Mouse (Mus musculus): ENCODE measurements at regions not wholly inside any gene's neighbourhood (a gene's known extent, or its start where the extent isn't known, plus 50 kb on each side); places are given as distances from the start of the nearest gene placed in this dataset.
A peak's percentile ranks its signal among the peaks of the same experiment; 100 is the strongest.

DNA sequence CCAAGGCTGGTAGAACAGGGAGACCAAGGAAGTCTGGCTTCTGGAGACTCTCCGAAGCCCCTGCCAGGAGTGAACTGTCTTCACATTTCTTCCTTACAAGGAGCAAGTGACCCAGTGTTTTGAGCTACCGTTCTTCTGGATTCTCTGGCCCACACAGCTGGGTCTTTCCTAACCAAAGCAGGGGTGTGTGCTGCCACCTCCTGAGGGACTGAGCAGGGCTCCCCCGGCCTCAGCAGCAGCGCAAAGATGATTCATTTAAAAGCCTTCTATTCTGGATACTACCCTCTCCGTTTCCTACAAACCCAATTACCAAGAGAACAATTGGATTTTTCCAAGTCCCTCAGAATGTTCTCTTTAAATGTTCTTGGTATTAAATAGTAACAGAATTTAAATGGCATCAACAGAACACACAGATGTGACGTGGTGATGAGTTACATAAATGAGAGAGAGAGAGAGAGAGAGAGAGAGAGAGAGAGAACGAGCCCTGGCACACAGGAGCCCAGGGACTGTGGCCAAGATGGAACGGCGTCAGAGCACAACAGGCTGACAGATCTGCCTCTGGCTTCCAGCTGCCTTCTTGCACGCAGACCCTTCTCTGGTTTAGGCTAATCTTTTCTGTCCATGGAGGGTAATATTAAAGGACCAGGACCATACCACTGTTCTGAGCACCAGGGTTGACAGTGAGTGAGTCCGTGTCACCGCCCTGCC lies 191.6 kb downstream of the Agtpbp1 start:
- H3K9ac ChIP-seq (ENCODE audit: low read length) = no peak overlapping the region
- ATAC-seq (replicated peaks; ENCODE audit: extremely low read depth, insufficient read depth, low FRiP score) = no peak
- H3K4me3 ChIP-seq (ENCODE audit: low read length) = no peak overlapping the region
- no peaks in the 10 kb centered on the region for H3K9me3 ChIP-seq (replicated peaks; ENCODE audit: control insufficient read depth, low read length)
- 68% methylated on average over 12 of the region's 12 CpGs for WGBS
- H3K4me1 ChIP-seq (ENCODE audit: control insufficient read depth, insufficient read depth, low read length) = no peaks in the 10 kb centered on the region
- no peak overlapping the region for H3K27ac ChIP-seq (ENCODE audit: low read length)
- H3K36me3 ChIP-seq (ENCODE audit: control insufficient read depth, insufficient read depth) = no peaks in the 10 kb centered on the region
- H3K27me3 ChIP-seq (ENCODE audit: control insufficient read depth, insufficient read depth, low read length) = no peaks in the 10 kb centered on the region
- H3K4me2 ChIP-seq (ENCODE audit: low read depth, low read length) = no peak overlapping the region

GRCm38 (mm10) chr13:59392828-59393227 lies 192.2 kb downstream of the Agtpbp1 start:
- H3K9ac ChIP-seq (ENCODE audit: low read length) = no peak overlapping the region
- no peaks in the 10 kb centered on the region for H3K36me3 ChIP-seq (ENCODE audit: control insufficient read depth, insufficient read depth)
- no peaks in the 10 kb centered on the region for H3K4me1 ChIP-seq (ENCODE audit: control insufficient read depth, insufficient read depth, low read length)
- H3K27me3 ChIP-seq (ENCODE audit: control insufficient read depth, insufficient read depth, low read length) = no peaks in the 10 kb centered on the region
- no peaks in the 10 kb centered on the region for H3K9me3 ChIP-seq (replicated peaks; ENCODE audit: control insufficient read depth, low read length)
- no peak overlapping the region for H3K4me2 ChIP-seq (ENCODE audit: low read depth, low read length)
- H3K4me3 ChIP-seq (ENCODE audit: low read length) = no peak overlapping the region
- WGBS = 81% methylated on average over 4 of the region's 4 CpGs
- ATAC-seq (replicated peaks; ENCODE audit: extremely low read depth, insufficient read depth, low FRiP score) = no peak
- H3K27ac ChIP-seq (ENCODE audit: low read length) = no peak overlapping the region

GRCm38 (mm10) chr13:59387627-59388325 lies 197.3 kb downstream of the Agtpbp1 start:
- Histone ChIP-seq H3K9ac (ENCODE audit: low read length) (no peak overlapping the region), H3K27me3 (ENCODE audit: control insufficient read depth, insufficient read depth, low read length) (no peaks in the 10 kb centered on the region), H3K9me3 (replicated peaks; ENCODE audit: control insufficient read depth, low read length) (no peaks in the 10 kb centered on the region), H3K27ac (ENCODE audit: low read length) (no peak overlapping the region), H3K36me3 (ENCODE audit: control insufficient read depth, insufficient read depth) (no peaks in the 10 kb centered on the region), H3K4me2 (ENCODE audit: low read depth, low read length) (no peak overlapping the region), H3K4me3 (ENCODE audit: low read length) (no peak overlapping the region), H3K4me1 (ENCODE audit: control insufficient read depth, insufficient read depth, low read length) (no peaks in the 10 kb centered on the region)
- 83% methylated on average over 14 of the region's 14 CpGs for WGBS
- no peak for ATAC-seq (replicated peaks; ENCODE audit: extremely low read depth, insufficient read depth, low FRiP score)

DNA sequence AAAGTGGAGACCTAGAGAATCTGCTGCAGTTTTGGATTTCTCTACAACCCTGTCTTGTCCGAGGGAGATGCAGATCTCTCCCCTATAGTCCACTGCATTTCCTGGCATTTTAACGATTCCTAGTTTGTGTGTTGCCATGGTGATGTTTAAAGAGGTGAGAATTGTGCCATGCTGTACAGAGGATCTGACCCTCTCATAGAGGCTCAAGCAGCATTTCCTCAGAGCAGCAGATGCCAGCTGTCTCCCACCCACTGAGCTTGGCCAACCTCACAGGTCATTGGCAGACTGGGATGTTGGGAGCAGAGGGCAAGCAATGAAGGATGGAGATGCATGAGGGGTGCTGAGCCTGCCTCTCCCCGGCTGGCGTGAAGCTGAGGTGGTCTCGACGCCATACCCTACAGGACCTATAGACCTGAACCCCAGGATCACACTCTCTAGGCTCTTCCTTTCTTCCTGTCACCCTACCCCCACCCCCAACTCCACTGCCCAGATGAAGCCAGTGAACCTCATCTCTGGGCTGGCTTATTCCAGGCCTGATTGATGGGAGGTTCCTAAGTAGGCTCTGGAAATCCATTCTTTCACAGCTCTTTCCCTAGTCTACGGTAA lies 198.0 kb downstream of the Agtpbp1 start:
- no peaks in the 10 kb centered on the region for H3K27me3 ChIP-seq (ENCODE audit: control insufficient read depth, insufficient read depth, low read length)
- H3K27ac ChIP-seq (ENCODE audit: low read length) = no peak overlapping the region
- no peaks in the 10 kb centered on the region for H3K36me3 ChIP-seq (ENCODE audit: control insufficient read depth, insufficient read depth)
- WGBS = 76% methylated on average over 7 of the region's 7 CpGs
- H3K4me3 ChIP-seq (ENCODE audit: low read length) = no peak overlapping the region
- no peak overlapping the region for H3K9ac ChIP-seq (ENCODE audit: low read length)
- no peak overlapping the region for H3K4me2 ChIP-seq (ENCODE audit: low read depth, low read length)
- no peaks in the 10 kb centered on the region for H3K4me1 ChIP-seq (ENCODE audit: control insufficient read depth, insufficient read depth, low read length)
- no peak for ATAC-seq (replicated peaks; ENCODE audit: extremely low read depth, insufficient read depth, low FRiP score)
- no peaks in the 10 kb centered on the region for H3K9me3 ChIP-seq (replicated peaks; ENCODE audit: control insufficient read depth, low read length)

DNA sequence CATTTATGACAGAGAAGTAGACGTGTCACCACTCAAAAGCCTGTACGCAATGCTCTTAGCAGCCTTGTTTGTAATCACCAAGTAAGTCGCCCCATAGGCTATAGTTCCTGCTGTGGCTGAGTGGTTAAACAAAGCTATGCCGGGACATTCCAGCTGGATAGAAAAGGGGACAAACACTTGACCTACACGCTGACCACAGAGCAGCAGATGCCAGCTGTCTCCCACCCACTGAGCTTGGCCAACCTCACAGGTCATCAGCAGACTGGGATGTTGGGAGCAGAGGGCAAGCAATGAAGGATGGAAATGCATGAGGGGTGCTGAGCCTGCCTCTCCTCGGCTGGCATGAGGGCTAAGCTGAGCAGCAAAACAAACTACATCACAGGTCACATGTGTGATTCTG lies 199.2 kb downstream of the Agtpbp1 start:
- Histone ChIP-seq H3K9ac (ENCODE audit: low read length) (no peak overlapping the region), H3K27me3 (ENCODE audit: control insufficient read depth, insufficient read depth, low read length) (no peaks in the 10 kb centered on the region), H3K9me3 (replicated peaks; ENCODE audit: control insufficient read depth, low read length) (no peaks in the 10 kb centered on the region), H3K4me1 (ENCODE audit: control insufficient read depth, insufficient read depth, low read length) (no peaks in the 10 kb centered on the region), H3K4me3 (ENCODE audit: low read length) (no peak overlapping the region), H3K4me2 (ENCODE audit: low read depth, low read length) (no peak overlapping the region), H3K27ac (ENCODE audit: low read length) (no peak overlapping the region), H3K36me3 (ENCODE audit: control insufficient read depth, insufficient read depth) (no peaks in the 10 kb centered on the region)
- ATAC-seq (replicated peaks; ENCODE audit: extremely low read depth, insufficient read depth, low FRiP score) = no peak
- 59% methylated on average over 6 of the region's 6 CpGs for WGBS

- peak; percentile 61; the same call in 1 of the 2 replicates for ATAC-seq (replicated peaks; ENCODE audit: extremely low read depth, insufficient read depth, low FRiP score)
- Histone ChIP-seq H3K9ac (ENCODE audit: low read length) (no peak overlapping the region), H3K36me3 (ENCODE audit: control insufficient read depth, insufficient read depth) (no peaks in the 10 kb centered on the region), H3K9me3 (replicated peaks; ENCODE audit: control insufficient read depth, low read length) (no peaks in the 10 kb centered on the region), H3K4me1 (ENCODE audit: control insufficient read depth, insufficient read depth, low read length) (peaks cover 15% of the 10 kb centered on the region), H3K4me2 (ENCODE audit: low read depth, low read length) (peak overlapping the region; percentile 37), H3K27me3 (ENCODE audit: control insufficient read depth, insufficient read depth, low read length) (no peaks in the 10 kb centered on the region), H3K27ac (ENCODE audit: low read length) (peak overlapping the region; percentile 59), H3K4me3 (ENCODE audit: low read length) (no peak overlapping the region)
- WGBS = 63% methylated on average over 12 of the region's 12 CpGs
These were observed 214.7 kb downstream of the Agtpbp1 start for GRCm38 (mm10) chr13:59370141-59370816.

DNA sequence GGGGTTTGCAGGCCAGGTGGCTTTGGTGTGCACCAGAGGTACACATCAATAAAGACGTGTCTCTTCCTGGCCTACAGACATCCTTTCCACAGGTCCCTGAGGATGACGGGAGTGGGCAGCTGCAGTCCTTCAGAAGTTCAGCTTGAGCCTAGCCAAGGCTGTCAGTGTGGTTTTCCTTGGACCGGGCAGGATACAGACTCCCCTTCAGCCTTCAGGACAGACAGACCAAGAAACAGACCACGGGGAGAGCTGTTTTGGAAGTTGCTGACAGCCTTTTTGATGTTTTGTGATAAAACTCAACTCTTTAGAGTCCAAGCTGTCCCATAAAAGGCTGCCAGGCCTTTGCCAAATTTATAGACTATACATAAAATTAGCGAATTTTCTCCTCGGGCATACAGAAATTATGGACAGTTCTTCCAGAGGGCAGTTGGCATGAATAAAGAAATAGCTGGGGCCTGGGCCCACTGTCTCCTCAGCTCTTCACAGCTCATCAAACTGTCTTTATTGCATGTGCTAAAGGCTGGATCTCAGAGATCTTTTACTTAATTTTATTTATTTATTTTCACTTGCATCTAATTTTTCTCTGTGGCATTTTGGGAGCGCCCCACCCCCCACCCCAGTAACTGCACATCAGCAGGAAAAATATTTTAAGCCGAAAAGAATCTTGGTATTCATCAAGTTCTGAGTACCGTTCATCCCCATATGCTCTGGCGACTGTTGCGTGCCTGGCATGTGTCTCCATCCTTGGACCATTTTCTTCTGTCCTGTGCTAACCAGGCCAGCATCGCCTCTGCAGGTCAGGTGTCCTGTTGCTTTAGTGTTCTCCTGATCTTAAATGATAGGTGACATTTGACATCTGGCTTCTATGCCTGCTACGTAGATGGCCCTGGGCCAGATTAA lies 216.2 kb downstream of the Agtpbp1 start:
- H3K27me3 ChIP-seq (ENCODE audit: control insufficient read depth, insufficient read depth, low read length) = no peaks in the 10 kb centered on the region
- WGBS = 63% methylated on average over 13 of the region's 13 CpGs
- no peaks in the 10 kb centered on the region for H3K36me3 ChIP-seq (ENCODE audit: control insufficient read depth, insufficient read depth)
- H3K9ac ChIP-seq (ENCODE audit: low read length) = no peak overlapping the region
- H3K4me2 ChIP-seq (ENCODE audit: low read depth, low read length) = no peak overlapping the region
- no peak overlapping the region for H3K27ac ChIP-seq (ENCODE audit: low read length)
- no peak overlapping the region for H3K4me3 ChIP-seq (ENCODE audit: low read length)
- H3K9me3 ChIP-seq (replicated peaks; ENCODE audit: control insufficient read depth, low read length) = no peaks in the 10 kb centered on the region
- H3K4me1 ChIP-seq (ENCODE audit: control insufficient read depth, insufficient read depth, low read length) = peaks cover 15% of the 10 kb centered on the region
- no peak for ATAC-seq (replicated peaks; ENCODE audit: extremely low read depth, insufficient read depth, low FRiP score)

DNA sequence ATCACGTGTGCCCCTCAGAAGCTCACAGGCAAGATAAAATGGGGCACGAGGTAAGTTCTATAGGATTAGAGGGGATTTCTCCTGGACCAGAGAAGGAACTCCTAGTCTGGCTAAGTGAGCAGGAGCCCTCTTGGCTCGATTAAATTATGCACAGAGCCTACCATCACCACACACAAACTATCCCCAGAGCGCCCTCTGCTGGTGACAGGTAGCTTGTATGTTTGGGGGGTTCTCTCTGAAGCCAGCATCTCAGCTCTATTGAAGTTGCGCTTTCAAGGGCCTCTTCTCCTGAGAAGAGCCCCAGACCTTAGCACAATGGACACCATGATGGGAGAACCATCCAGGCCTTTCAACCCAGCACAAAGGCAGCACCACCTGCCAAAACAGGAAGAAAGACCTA lies 219.6 kb downstream of the Agtpbp1 start:
- WGBS = 33% methylated on average over 5 of the region's 5 CpGs
- Histone ChIP-seq H3K9ac (ENCODE audit: low read length) (no peak overlapping the region), H3K4me3 (ENCODE audit: low read length) (no peak overlapping the region), H3K36me3 (ENCODE audit: control insufficient read depth, insufficient read depth) (no peaks in the 10 kb centered on the region), H3K9me3 (replicated peaks; ENCODE audit: control insufficient read depth, low read length) (no peaks in the 10 kb centered on the region), H3K4me2 (ENCODE audit: low read depth, low read length) (no peak overlapping the region), H3K27me3 (ENCODE audit: control insufficient read depth, insufficient read depth, low read length) (no peaks in the 10 kb centered on the region), H3K4me1 (ENCODE audit: control insufficient read depth, insufficient read depth, low read length) (peaks cover 2% of the 10 kb centered on the region), H3K27ac (ENCODE audit: low read length) (no peak overlapping the region)
- no peak for ATAC-seq (replicated peaks; ENCODE audit: extremely low read depth, insufficient read depth, low FRiP score)

Measured in heart, embryonic 16.5 days (tissue).